Mouse (Mus musculus): ENCODE data around the gene Pdgfc. TPM values are rescaled to one million over a fixed set of nuclear protein-coding genes. Genes with fewer than 3 reads are reported as not detected.

Pdgfc gene
- polyA plus RNA-seq, 1 experiment from 2014 or later = 4.2 TPM

DNA sequence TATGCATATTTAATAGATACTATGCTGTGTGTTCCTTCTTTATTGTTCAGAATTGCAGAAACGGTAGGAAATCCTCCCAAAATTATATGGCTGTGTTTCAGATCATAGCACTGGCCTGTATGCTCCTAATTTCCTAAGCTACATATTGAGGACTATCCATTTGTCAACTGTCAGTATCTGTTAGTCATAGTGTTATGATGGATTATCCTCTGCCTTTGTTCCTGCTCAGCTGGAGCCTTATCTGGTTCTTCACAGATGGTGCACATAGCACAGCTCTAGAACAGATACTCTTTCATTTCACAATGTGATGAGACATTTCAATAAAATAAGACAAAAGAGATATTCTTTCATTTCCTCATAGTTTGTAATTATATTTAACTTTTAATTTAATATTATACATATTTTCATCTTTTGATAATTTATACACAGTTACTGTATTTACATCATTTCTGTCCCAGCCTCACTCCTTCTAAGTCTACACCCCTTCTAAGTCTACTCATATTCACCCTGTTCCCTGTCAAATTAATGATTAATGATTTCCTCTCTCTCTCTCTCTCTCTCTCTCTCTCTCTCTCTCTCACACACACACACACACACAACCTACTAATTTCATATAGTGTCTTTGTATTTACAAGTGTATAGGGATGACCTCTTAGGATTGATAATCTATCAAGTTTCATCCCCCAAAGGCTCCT is 145.2 kb downstream of the Pdgfc start:
- no peak overlapping the region for H3K27ac ChIP-seq
- no peak overlapping the region for H3K9ac ChIP-seq
- no peak overlapping the region for H3K4me2 ChIP-seq
- ATAC-seq (replicated peaks) = peak; percentile 78
- no peaks in the 10 kb centered on the region for H3K4me1 ChIP-seq
- H3K9me3 ChIP-seq = no peaks in the 10 kb centered on the region
- no peaks in the 10 kb centered on the region for H3K36me3 ChIP-seq (replicated peaks)
- H3K4me3 ChIP-seq = no peak overlapping the region
- 53% methylated on average over 1 of the region's 1 CpGs for WGBS
- H3K27me3 ChIP-seq (replicated peaks) = no peaks in the 10 kb centered on the region

- Histone ChIP-seq H3K4me1 (no peaks in the 10 kb centered on the region), H3K27ac (no peak overlapping the region), H3K4me2 (no peak overlapping the region), H3K27me3 (replicated peaks) (no peaks in the 10 kb centered on the region), H3K9me3 (no peaks in the 10 kb centered on the region), H3K36me3 (replicated peaks) (no peaks in the 10 kb centered on the region), H3K9ac (no peak overlapping the region), H3K4me3 (no peak overlapping the region)
- no peak for ATAC-seq (replicated peaks)
- 83% methylated on average over 2 of the region's 2 CpGs for WGBS
Measured at GRCm38 (mm10) chr3:81196937-81197336, 160.7 kb downstream of the Pdgfc start.

GRCm38 (mm10) chr3:81197644-81198043 is 161.4 kb downstream of the Pdgfc start:
- Histone ChIP-seq H3K9me3 (no peaks in the 10 kb centered on the region), H3K27ac (no peak overlapping the region), H3K9ac (no peak overlapping the region), H3K36me3 (replicated peaks) (no peaks in the 10 kb centered on the region), H3K4me2 (no peak overlapping the region), H3K27me3 (replicated peaks) (no peaks in the 10 kb centered on the region), H3K4me1 (no peaks in the 10 kb centered on the region), H3K4me3 (no peak overlapping the region)
- WGBS = 90% methylated on average over 4 of the region's 4 CpGs
- ATAC-seq (replicated peaks) = no peak

- Histone ChIP-seq H3K9ac (no peak overlapping the region), H3K4me1 (no peaks in the 10 kb centered on the region), H3K4me2 (no peak overlapping the region), H3K9me3 (no peaks in the 10 kb centered on the region), H3K4me3 (no peak overlapping the region), H3K36me3 (replicated peaks) (no peaks in the 10 kb centered on the region), H3K27me3 (replicated peaks) (no peaks in the 10 kb centered on the region), H3K27ac (no peak overlapping the region)
- 84% methylated on average over 8 of the region's 8 CpGs for WGBS
- ATAC-seq (replicated peaks) = no peak
Measured at GRCm38 (mm10) chr3:81200647-81201046, 164.4 kb downstream of the Pdgfc start.

DNA sequence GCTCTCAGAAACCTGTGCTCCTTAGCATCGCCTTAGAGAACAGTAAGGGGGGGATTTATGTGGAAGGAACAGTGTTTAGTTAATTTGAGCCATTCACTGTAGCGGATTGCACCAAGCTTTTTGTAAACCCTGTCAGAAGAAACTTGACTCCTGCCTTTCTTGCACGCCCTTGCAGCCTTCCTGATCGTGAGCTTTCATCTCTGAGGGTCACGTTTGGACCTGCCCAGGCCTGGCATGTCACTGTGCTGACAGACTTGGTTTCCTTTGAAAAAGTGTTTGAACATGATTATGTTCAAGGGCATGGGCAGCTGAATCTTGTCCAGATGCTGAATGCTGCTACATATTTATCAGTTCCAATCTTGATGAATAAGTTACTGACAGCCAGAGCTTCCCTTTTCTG is 169.0 kb downstream of the Pdgfc start:
- no peak for ATAC-seq (replicated peaks)
- H3K4me1 ChIP-seq = no peaks in the 10 kb centered on the region
- no peak overlapping the region for H3K4me2 ChIP-seq
- no peak overlapping the region for H3K27ac ChIP-seq
- 42% methylated on average over 5 of the region's 5 CpGs for WGBS
- no peak overlapping the region for H3K4me3 ChIP-seq
- H3K9ac ChIP-seq = no peak overlapping the region
- no peaks in the 10 kb centered on the region for H3K9me3 ChIP-seq
- H3K27me3 ChIP-seq (replicated peaks) = no peaks in the 10 kb centered on the region
- no peaks in the 10 kb centered on the region for H3K36me3 ChIP-seq (replicated peaks)

GRCm38 (mm10) chr3:81208246-81208645 is 172.0 kb downstream of the Pdgfc start:
- Histone ChIP-seq H3K4me1 (no peaks in the 10 kb centered on the region), H3K4me2 (no peak overlapping the region), H3K9me3 (no peaks in the 10 kb centered on the region), H3K27me3 (replicated peaks) (no peaks in the 10 kb centered on the region), H3K27ac (no peak overlapping the region), H3K4me3 (no peak overlapping the region), H3K36me3 (replicated peaks) (no peaks in the 10 kb centered on the region), H3K9ac (no peak overlapping the region)
- WGBS = 42% methylated on average over 2 of the region's 2 CpGs
- ATAC-seq (replicated peaks) = no peak

DNA sequence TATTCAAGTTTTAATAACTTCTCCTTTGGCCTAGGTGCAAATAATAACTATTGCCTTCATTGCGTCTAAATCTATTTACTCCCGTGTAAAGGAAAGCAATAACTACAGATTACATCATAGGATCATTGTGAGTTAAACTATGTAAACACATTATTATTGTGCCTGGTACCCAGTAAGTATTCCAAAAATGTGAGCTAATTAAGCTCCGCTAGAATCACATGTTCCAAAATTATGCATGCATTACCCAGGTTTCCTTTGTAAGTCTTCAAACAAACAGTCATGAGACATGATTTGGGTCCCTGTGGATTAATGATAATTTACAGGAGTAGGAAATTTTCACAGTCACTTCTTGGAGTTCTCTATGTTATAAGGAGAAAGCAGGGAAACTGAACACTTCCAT is 174.9 kb downstream of the Pdgfc start:
- no peak for ATAC-seq (replicated peaks)
- Histone ChIP-seq H3K4me3 (no peak overlapping the region), H3K9me3 (no peaks in the 10 kb centered on the region), H3K36me3 (replicated peaks) (no peaks in the 10 kb centered on the region), H3K27ac (no peak overlapping the region), H3K9ac (no peak overlapping the region), H3K4me2 (no peak overlapping the region), H3K4me1 (no peaks in the 10 kb centered on the region), H3K27me3 (replicated peaks) (no peaks in the 10 kb centered on the region)
- WGBS = 79% methylated on average over 3 of the region's 3 CpGs

DNA sequence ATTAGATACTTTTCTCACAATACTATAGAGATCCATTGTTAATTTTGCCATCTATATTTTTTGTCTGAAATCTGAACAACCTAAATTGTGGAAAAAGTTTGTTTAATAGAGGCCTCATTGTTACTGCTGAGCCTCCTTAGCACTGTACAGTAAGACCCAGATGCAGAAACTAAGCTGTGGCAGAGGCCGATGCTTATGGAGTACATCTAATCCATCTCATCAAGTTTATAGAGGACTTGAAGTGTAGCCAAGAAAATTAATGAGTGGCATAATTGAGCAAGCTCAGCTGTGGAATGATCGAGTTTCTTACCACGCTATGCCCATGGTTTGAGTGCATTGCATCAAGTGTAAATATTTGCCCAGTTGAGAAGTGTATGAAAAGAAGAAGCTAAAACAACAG is 175.4 kb downstream of the Pdgfc start:
- no peak overlapping the region for H3K4me3 ChIP-seq
- no peak for ATAC-seq (replicated peaks)
- no peaks in the 10 kb centered on the region for H3K27me3 ChIP-seq (replicated peaks)
- no peaks in the 10 kb centered on the region for H3K36me3 ChIP-seq (replicated peaks)
- no peaks in the 10 kb centered on the region for H3K9me3 ChIP-seq
- H3K4me1 ChIP-seq = no peaks in the 10 kb centered on the region
- H3K9ac ChIP-seq = no peak overlapping the region
- H3K27ac ChIP-seq = no peak overlapping the region
- 85% methylated on average over 3 of the region's 3 CpGs for WGBS
- no peak overlapping the region for H3K4me2 ChIP-seq

GRCm38 (mm10) chr3:81215547-81216118 is 179.4 kb downstream of the Pdgfc start:
- Histone ChIP-seq H3K27me3 (replicated peaks) (no peaks in the 10 kb centered on the region), H3K4me1 (no peaks in the 10 kb centered on the region), H3K27ac (no peak overlapping the region), H3K4me2 (no peak overlapping the region), H3K4me3 (no peak overlapping the region), H3K36me3 (replicated peaks) (no peaks in the 10 kb centered on the region), H3K9ac (no peak overlapping the region), H3K9me3 (no peaks in the 10 kb centered on the region)
- WGBS = 76% methylated on average over 4 of the region's 4 CpGs
- no peak for ATAC-seq (replicated peaks)

GRCm38 (mm10) chr3:81221682-81222081 is 185.5 kb downstream of the Pdgfc start:
- H3K36me3 ChIP-seq (replicated peaks) = no peaks in the 10 kb centered on the region
- H3K9ac ChIP-seq = no peak overlapping the region
- H3K4me2 ChIP-seq = no peak overlapping the region
- H3K4me3 ChIP-seq = no peak overlapping the region
- 78% methylated on average over 4 of the region's 4 CpGs for WGBS
- no peaks in the 10 kb centered on the region for H3K9me3 ChIP-seq
- H3K4me1 ChIP-seq = no peaks in the 10 kb centered on the region
- no peaks in the 10 kb centered on the region for H3K27me3 ChIP-seq (replicated peaks)
- ATAC-seq (replicated peaks) = no peak
- H3K27ac ChIP-seq = no peak overlapping the region

DNA sequence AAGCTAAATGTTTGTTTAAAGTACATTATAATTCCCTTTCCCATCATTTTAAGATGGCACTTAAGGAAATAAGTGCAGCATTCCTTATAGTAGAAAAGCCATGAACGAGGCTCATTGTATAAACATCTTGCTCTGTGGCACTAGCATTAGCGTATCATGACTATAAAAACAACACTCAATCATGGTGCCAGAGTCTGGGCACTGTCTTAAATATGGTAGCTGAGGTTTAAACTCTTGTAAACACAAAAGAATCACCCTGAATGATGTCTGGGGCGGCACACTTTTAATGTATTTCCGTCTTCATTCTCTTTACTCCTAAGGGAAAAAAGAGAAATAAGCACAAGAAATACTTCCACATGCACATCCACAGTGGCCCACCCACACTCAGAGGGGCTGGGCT is 192.1 kb downstream of the Pdgfc start:
- no peaks in the 10 kb centered on the region for H3K36me3 ChIP-seq (replicated peaks)
- H3K9ac ChIP-seq = no peak overlapping the region
- no peaks in the 10 kb centered on the region for H3K9me3 ChIP-seq
- no peaks in the 10 kb centered on the region for H3K4me1 ChIP-seq
- H3K27me3 ChIP-seq (replicated peaks) = no peaks in the 10 kb centered on the region
- H3K4me3 ChIP-seq = no peak overlapping the region
- no peak overlapping the region for H3K4me2 ChIP-seq
- no peak overlapping the region for H3K27ac ChIP-seq
- ATAC-seq (replicated peaks) = no peak
- 73% methylated on average over 4 of the region's 4 CpGs for WGBS

GRCm38 (mm10) chr3:81242697-81243590 is 206.7 kb downstream of the Pdgfc start:
- H3K4me1 ChIP-seq = no peaks in the 10 kb centered on the region
- no peak for ATAC-seq (replicated peaks)
- H3K9me3 ChIP-seq = no peaks in the 10 kb centered on the region
- no peaks in the 10 kb centered on the region for H3K27me3 ChIP-seq (replicated peaks)
- H3K4me2 ChIP-seq = no peak overlapping the region
- H3K27ac ChIP-seq = no peak overlapping the region
- H3K9ac ChIP-seq = no peak overlapping the region
- WGBS = 49% methylated on average over 7 of the region's 7 CpGs
- no peaks in the 10 kb centered on the region for H3K36me3 ChIP-seq (replicated peaks)
- H3K4me3 ChIP-seq = no peak overlapping the region

Data from midbrain, embryonic 15.5 days (tissue).